Mouse (Mus musculus) testis, adult 2 months (tissue): ENCODE measurements around the gene Olfr1251. TPM values are rescaled to one million over a fixed set of nuclear protein-coding genes. Genes with fewer than 3 reads are reported as not detected.
"Not testable (repeated sequence)": the region's sequence is repeated elsewhere in the genome, so short reads cannot be mapped to it uniquely, and the experiment has no call there.

Source experiments
- H3K27ac ChIP-seq: fragments of 200-500 bp; 2 replicates; pipeline ENCODE4 v1.5.1; 2012; ENCODE audit warnings: low read depth, low read length; ENCODE audit not compliant: control insufficient read depth, insufficient read depth
- H3K27me3 ChIP-seq: fragments of 200-500 bp; 2 replicates; pipeline ENCODE4 v1.6.1; 2012; ENCODE audit warnings: mild to moderate bottlenecking, low read length, moderate library complexity; ENCODE audit not compliant: control insufficient read depth, insufficient read depth
- H3K36me3 ChIP-seq: fragments of 200-500 bp; 2 replicates; pipeline ENCODE4 v1.6.1; 2012; ENCODE audit warnings: mild to moderate bottlenecking, low read length; ENCODE audit not compliant: control insufficient read depth, insufficient read depth
- H3K4me1 ChIP-seq: fragments of 200-500 bp; 2 replicates; pipeline ENCODE4 v1.6.1; 2012; ENCODE audit warnings: low read length; ENCODE audit not compliant: control insufficient read depth, insufficient read depth
- H3K4me3 ChIP-seq: fragments of 200-500 bp; 2 replicates; pipeline ENCODE4 v1.5.1; 2012; ENCODE audit warnings: low read depth, mild to moderate bottlenecking, low read length, moderate library complexity, mixed read lengths; ENCODE audit not compliant: control insufficient read depth
- CTCF ChIP-seq: fragments of 200-500 bp; IDR thresholded peaks from 2 replicates; pipeline ENCODE4 v1.5.1; 2012; ENCODE audit warnings: low read depth, mild to moderate bottlenecking, inconsistent platforms, low read length, moderate library complexity; ENCODE audit not compliant: control insufficient read depth, insufficient read depth, insufficient replicate concordance
- POLR2A ChIP-seq: fragments of 200-500 bp; IDR thresholded peaks from 2 replicates; pipeline ENCODE4 v1.6.1; 2012; ENCODE audit warnings: low read depth, mild to moderate bottlenecking, inconsistent platforms, low read length, moderate library complexity; ENCODE audit not compliant: control insufficient read depth
- polyA plus RNA-seq: library from polyadenylated mRNA; depleted of rRNA; stranded (reverse); fragments of >200 nt; gene quantifications from 2 replicates; pipeline ENCODE4 v1.2.3, GENCODE M21; 2012; rRNA removed

The Olfr1251 gene
- 0.22 TPM in 1 of 2 replicates, not detected in the other for polyA plus RNA-seq

- TF ChIP-seq CTCF (no peak), POLR2A (no peak)
- Histone ChIP-seq H3K36me3 (no peaks in the 10 kb centered on the region), H3K4me1 (no peaks in the 10 kb centered on the region), H3K27me3 (no peaks in the 10 kb centered on the region), H3K4me3 (no peak within 1 kb of the TSS), H3K27ac (no peak within 1 kb of the TSS)
Observed at GRCm38 (mm10) chr2:89671836-89672235, at the start of gene Olfr1251. Gene Olfr1251 (minus strand): TSS chr2:89671936.

GRCm38 (mm10) chr2:89691980-89692379, 20.2 kb upstream of the Olfr1251 start:
- H3K27me3 ChIP-seq: no peaks in the 10 kb centered on the region
- TF ChIP-seq POLR2A: no peak
- TF ChIP-seq CTCF: no peak
- H3K27ac ChIP-seq: no peak overlapping the region
- H3K36me3 ChIP-seq: no peaks in the 10 kb centered on the region
- no peaks in the 10 kb centered on the region for H3K4me1 ChIP-seq
- H3K4me3 ChIP-seq: no peak overlapping the region

- Histone ChIP-seq H3K27me3 (no peaks in the 10 kb centered on the region), H3K36me3 (no peaks in the 10 kb centered on the region), H3K4me1 (no peaks in the 10 kb centered on the region), H3K27ac (no peak within 1 kb of the TSS), H3K4me3 (no peak within 1 kb of the TSS)
- no peak for TF ChIP-seq CTCF
- no peak for TF ChIP-seq POLR2A
Observed at GRCm38 (mm10) chr2:89661367-89661766, 10.4 kb downstream of the Olfr1251 start, which contains the start of gene Olfr1250. Gene Olfr1250 (minus strand): TSS chr2:89661467.

- Histone ChIP-seq H3K27me3 (no peaks in the 10 kb centered on the region), H3K36me3 (no peaks in the 10 kb centered on the region), H3K4me1 (no peaks in the 10 kb centered on the region), H3K4me3 (no peak within 1 kb of the TSS), H3K27ac (no peak within 1 kb of the TSS)
- TF ChIP-seq POLR2A: no peak
- TF ChIP-seq CTCF: no peak
Observed at GRCm38 (mm10) chr2:89634883-89635282, 36.9 kb downstream of the Olfr1251 start, which contains the start of gene Olfr1249. Gene Olfr1249 (minus strand): TSS chr2:89634983.

DNA sequence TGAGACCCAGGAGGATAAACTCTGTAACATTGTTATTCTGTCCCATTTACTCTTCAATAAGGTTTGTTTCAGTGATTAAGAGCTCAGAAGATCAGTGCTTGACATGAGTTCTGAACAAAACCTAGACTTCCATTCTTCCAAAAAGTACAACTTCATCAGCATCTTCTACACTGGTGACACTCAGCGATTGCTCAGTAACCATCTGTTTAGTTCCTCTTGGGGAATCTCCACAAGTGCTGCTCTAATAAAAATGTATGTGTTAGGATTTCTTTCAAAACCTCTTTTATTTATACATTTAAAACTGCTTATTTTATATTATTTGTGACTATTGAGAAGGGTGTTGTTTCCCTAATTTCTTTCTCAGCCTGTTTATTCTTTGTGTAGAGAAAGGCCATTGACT, 53.6 kb downstream of the Olfr1251 start, which contains the start of gene Olfr1248:
TSS of gene Olfr1248 (minus strand) at position 101 of the 400 bp plus-strand sequence.
- not testable (repeated sequence) for H3K4me1 ChIP-seq, H3K27me3 ChIP-seq

More for the DNA sequence above, 53.6 kb downstream of the Olfr1251 start, which contains the start of gene Olfr1248:
- not testable (repeated sequence) for H3K4me3 ChIP-seq, H3K36me3 ChIP-seq, H3K27ac ChIP-seq

Other genes starting within 250 kb of the Olfr1251 start
- gene Olfr1240, start 228.9 kb downstream of the Olfr1251 start, polyA plus RNA-seq: not detected in 2 replicates
- gene Olfr1241, start 184.8 kb downstream of the Olfr1251 start, polyA plus RNA-seq: not detected in 2 replicates
- gene Olfr1242, start 173.6 kb downstream of the Olfr1251 start, polyA plus RNA-seq: not detected in 2 replicates
- not detected in 2 replicates for gene Olfr1243, start 140.4 kb downstream of the Olfr1251 start, polyA plus RNA-seq
- gene Olfr1245, start 93.5 kb downstream of the Olfr1251 start, polyA plus RNA-seq: not detected in 2 replicates
- gene Olfr1246, start 78.8 kb downstream of the Olfr1251 start, polyA plus RNA-seq: not detected in 2 replicates
- not detected in 2 replicates for gene Olfr1247, start 57.8 kb downstream of the Olfr1251 start, polyA plus RNA-seq
- gene Olfr1248, start 53.7 kb downstream of the Olfr1251 start, polyA plus RNA-seq: not detected in 2 replicates
- gene Olfr1249, start 37.0 kb downstream of the Olfr1251 start, polyA plus RNA-seq: not detected in 2 replicates
- not detected in 2 replicates for gene Olfr1250, start 10.5 kb downstream of the Olfr1251 start, polyA plus RNA-seq
- not detected in 2 replicates for gene Olfr1252, start 53.1 kb upstream of the Olfr1251 start, polyA plus RNA-seq
- not detected in 2 replicates for gene Olfr1253, start 85.2 kb upstream of the Olfr1251 start, polyA plus RNA-seq
- not detected in 2 replicates for gene Olfr1254, start 121.7 kb upstream of the Olfr1251 start, polyA plus RNA-seq
- gene Olfr1255, start 140.1 kb upstream of the Olfr1251 start, polyA plus RNA-seq: not detected in 2 replicates
- gene Olfr1256, start 169.6 kb upstream of the Olfr1251 start, polyA plus RNA-seq: not detected in 2 replicates
- gene Olfr48, start 176.3 kb upstream of the Olfr1251 start, polyA plus RNA-seq: not detected in 2 replicates
- gene Olfr1257, start 206.5 kb upstream of the Olfr1251 start, polyA plus RNA-seq: 0.06 and 0.27 TPM in 2 replicates